In genomic region chr2:33683594-33683993, GRCm38 (mm10) we compare ENCODE assay signal across 22 mouse cellular contexts. TPM values are rescaled to one million over a fixed set of nuclear protein-coding genes. Genes with fewer than 3 reads are reported as not detected.
DNase-seq lines count a peak whose midpoint lies in the region; ATAC-seq and TF ChIP-seq lines count a peak whose summit lies in the region.
"Had no signal": no experiment of that assay in that cellular context is flagged by ENCODE, and none has a peak within 500 bp of the region (broad histone marks: within the 10 kb centered on the region; RNA-seq: fewer than 3 reads in every experiment).

No protein-coding gene starts in this region.

- no peak for DNase-seq in forebrain, embryonic 10.5 days (ENCODE audit: extremely low spot score, low spot score)
- no peak for DNase-seq in forebrain, postnatal 0 days
- DNase-seq in midbrain, embryonic 11.5 days (ENCODE audit: low spot score, missing footprints): no peak
- DNase-seq in midbrain, postnatal 0 days (ENCODE audit: low spot score): no peak
- DNase-seq in right cerebral cortex, postnatal 10 days (ENCODE audit: low spot score in 2 of 2): no peak
- no peak for DNase-seq in layer of hippocampus, postnatal 14 days (ENCODE audit: low spot score in 2 of 2)
- no peak for DNase-seq in thymus, adult 2 months
- DNase-seq: cerebellum, adult 2 months; gastrocnemius, postnatal 25 days; heart, adult 18-20 months; kidney, postnatal 25 days; layer of hippocampus, postnatal 36 days; lung, embryonic 14.5 days had no signal

- no peaks in the 10 kb centered on the region for H3K36me3 ChIP-seq in forebrain, embryonic 10.5 days (replicated peaks)
- no peaks in the 10 kb centered on the region for H3K36me3 ChIP-seq in forebrain, postnatal 0 days (ENCODE audit: insufficient read depth)
- H3K36me3 ChIP-seq in midbrain, embryonic 11.5 days (ENCODE audit: control insufficient read depth, insufficient read depth, low read length): no peaks in the 10 kb centered on the region
- no peaks in the 10 kb centered on the region for H3K36me3 ChIP-seq in midbrain, postnatal 0 days (ENCODE audit: insufficient read depth, low read length)
- no peaks in the 10 kb centered on the region for H3K36me3 ChIP-seq in limb, embryonic 12.5 days
- H3K36me3 ChIP-seq in thymus, adult 2 months (ENCODE audit: control insufficient read depth, insufficient read depth, low read length): no peaks in the 10 kb centered on the region
- H3K36me3 ChIP-seq: limb, embryonic 15.5 days had no signal

- peaks cover 83% of the 10 kb centered on the region for H3K27me3 ChIP-seq in forebrain, embryonic 10.5 days (ENCODE audit: poor library complexity, severe bottlenecking)
- no peaks in the 10 kb centered on the region for H3K27me3 ChIP-seq in forebrain, postnatal 0 days (ENCODE audit: insufficient read depth, low read length)
- no peaks in the 10 kb centered on the region; the same call in 1 of the 2 replicates for H3K27me3 ChIP-seq in midbrain, embryonic 11.5 days (ENCODE audit: control insufficient read depth, insufficient read depth, low read length)
- no peaks in the 10 kb centered on the region for H3K27me3 ChIP-seq in midbrain, postnatal 0 days (ENCODE audit: insufficient read depth, low read length)
- H3K27me3 ChIP-seq in limb, embryonic 12.5 days: peaks cover 11% of the 10 kb centered on the region; the same call in 1 of the 2 replicates
- no peaks in the 10 kb centered on the region; the same call in 1 of the 2 replicates for H3K27me3 ChIP-seq in thymus, adult 2 months (ENCODE audit: control insufficient read depth, insufficient read depth, low read length)

- no peak for TF ChIP-seq CTCF in forebrain, postnatal 0 days (IDR thresholded peaks at IDR 0.05; ENCODE audit: low read depth)
- TF ChIP-seq CTCF in midbrain, postnatal 0 days (IDR thresholded peaks at IDR 0.05): no peak
- no peak for TF ChIP-seq CTCF in thymus, adult 2 months (IDR thresholded peaks at IDR 0.05; ENCODE audit: borderline replicate concordance, control insufficient read depth, extremely low read depth, insufficient read depth, low read length, poor library complexity)

- no peak; the same call in 1 of the 2 replicates for ATAC-seq in forebrain, postnatal 0 days
- ATAC-seq in midbrain, embryonic 11.5 days (ENCODE audit: low FRiP score): peak; percentile 40; the same call in 1 of the 2 replicates
- no peak for ATAC-seq in midbrain, postnatal 0 days (ENCODE audit: low FRiP score)
- no peak for ATAC-seq in limb, embryonic 12.5 days (ENCODE audit: insufficient number of reproducible peaks, insufficient read depth, low FRiP score, low TSS enrichment, low read depth)
- ATAC-seq: activated CD4-positive, CD25-positive, alpha-beta regulatory T cell, adult 4 months; intestine, postnatal 0 days had no signal

- no peak overlapping the region for H3K9ac ChIP-seq in forebrain, postnatal 0 days
- H3K9ac ChIP-seq in midbrain, embryonic 11.5 days (ENCODE audit: low read length): peak overlapping the region; percentile 38
- H3K9ac ChIP-seq in midbrain, postnatal 0 days (replicated peaks; ENCODE audit: low read length, poor library complexity, severe bottlenecking): no peak overlapping the region
- H3K9ac ChIP-seq in limb, embryonic 12.5 days (replicated peaks): peak overlapping the region; percentile 24; the same call in 1 of the 2 replicates
- H3K9ac ChIP-seq: limb, embryonic 15.5 days; liver, embryonic 14.5 days; lung, embryonic 14.5 days had no signal

- peak overlapping the region; percentile 58 for H3K27ac ChIP-seq in forebrain, embryonic 10.5 days
- no peak overlapping the region for H3K27ac ChIP-seq in forebrain, postnatal 0 days (ENCODE audit: low read depth, low read length)
- H3K27ac ChIP-seq in midbrain, embryonic 11.5 days (ENCODE audit: low read depth, low read length): no peak overlapping the region
- no peak overlapping the region for H3K27ac ChIP-seq in midbrain, postnatal 0 days (ENCODE audit: low read depth, low read length)
- no peak overlapping the region for H3K27ac ChIP-seq in limb, embryonic 12.5 days
- H3K27ac ChIP-seq in thymus, adult 2 months (ENCODE audit: control insufficient read depth, insufficient read depth, low read length): no peak overlapping the region
- H3K27ac ChIP-seq: layer of hippocampus, adult 2 months; limb, embryonic 15.5 days; liver, embryonic 14.5 days had no signal

- peaks cover 16% of the 10 kb centered on the region for H3K4me1 ChIP-seq in forebrain, embryonic 10.5 days
- no peaks in the 10 kb centered on the region for H3K4me1 ChIP-seq in forebrain, postnatal 0 days (ENCODE audit: insufficient read depth)
- peaks cover 8% of the 10 kb centered on the region; the same call in 1 of the 2 replicates for H3K4me1 ChIP-seq in midbrain, embryonic 11.5 days (ENCODE audit: control insufficient read depth, insufficient read depth, low read length)
- no peaks in the 10 kb centered on the region for H3K4me1 ChIP-seq in midbrain, postnatal 0 days (ENCODE audit: insufficient read depth, low read length)
- peaks cover 19% of the 10 kb centered on the region for H3K4me1 ChIP-seq in limb, embryonic 12.5 days (replicated peaks)
- peaks cover 6% of the 10 kb centered on the region for H3K4me1 ChIP-seq in thymus, adult 2 months (replicated peaks; ENCODE audit: control insufficient read depth, insufficient read depth, low read length)
- H3K4me1 ChIP-seq: limb, embryonic 15.5 days had no signal

- H3K9me3 ChIP-seq in forebrain, embryonic 10.5 days: peaks cover 5% of the 10 kb centered on the region
- 0 out of 2 replicates have a peak, but pooled peaks cover 4% of the 10 kb centered on the region for H3K9me3 ChIP-seq in forebrain, postnatal 0 days (ENCODE audit: low read length)
- H3K9me3 ChIP-seq in midbrain, embryonic 11.5 days (ENCODE audit: control insufficient read depth, low read length): no peaks in the 10 kb centered on the region
- H3K9me3 ChIP-seq in midbrain, postnatal 0 days (ENCODE audit: low read length): no peaks in the 10 kb centered on the region
- peaks cover 6% of the 10 kb centered on the region; the same call in 1 of the 2 replicates for H3K9me3 ChIP-seq in limb, embryonic 12.5 days

- H3K4me2 ChIP-seq in forebrain, postnatal 0 days (ENCODE audit: low read depth): no peak overlapping the region
- no peak overlapping the region for H3K4me2 ChIP-seq in midbrain, embryonic 11.5 days
- no peak overlapping the region for H3K4me2 ChIP-seq in midbrain, postnatal 0 days (ENCODE audit: low read depth, low read length, poor library complexity, severe bottlenecking)
- no peak overlapping the region for H3K4me2 ChIP-seq in limb, embryonic 12.5 days
- H3K4me2 ChIP-seq: limb, embryonic 15.5 days; lung, embryonic 14.5 days had no signal

- WGBS in forebrain, embryonic 10.5 days: 71% methylated on average over 4 of the region's 4 CpGs
- 47% methylated on average over 4 of the region's 4 CpGs for WGBS in forebrain, postnatal 0 days
- 58% methylated on average over 4 of the region's 4 CpGs for WGBS in midbrain, embryonic 11.5 days
- 54% methylated on average over 4 of the region's 4 CpGs for WGBS in midbrain, postnatal 0 days
- 52% methylated on average over 4 of the region's 4 CpGs for WGBS in limb, embryonic 12.5 days
- 89% methylated on average over 4 of the region's 4 CpGs for WGBS in thymus, adult 2 months

- no peak for TF ChIP-seq POLR2A in thymus, adult 2 months (IDR thresholded peaks at IDR 0.05; ENCODE audit: control insufficient read depth, extremely low read depth, insufficient read depth, low read length, poor library complexity)

- H3K4me3 ChIP-seq in forebrain, embryonic 10.5 days: no peak overlapping the region
- no peak overlapping the region for H3K4me3 ChIP-seq in forebrain, postnatal 0 days (ENCODE audit: low read depth, low read length)
- H3K4me3 ChIP-seq in midbrain, embryonic 11.5 days (ENCODE audit: low read depth, low read length): no peak overlapping the region
- no peak overlapping the region for H3K4me3 ChIP-seq in midbrain, postnatal 0 days (ENCODE audit: low read depth, low read length)
- no peak overlapping the region for H3K4me3 ChIP-seq in limb, embryonic 12.5 days (replicated peaks)
- H3K4me3 ChIP-seq in thymus, adult 2 months (ENCODE audit: control insufficient read depth, insufficient read depth, low read length): no peak overlapping the region
- H3K4me3 ChIP-seq: layer of hippocampus, adult 2 months; limb, embryonic 15.5 days had no signal

RNA-seq across cellular contexts. Expression of gene Lmx1b, which starts 43.3 kb away (rescaled TPM):
- polyA plus RNA-seq in forebrain, embryonic 10.5 days (2016; fragmentation: Nextera tagmentation; extraction: Ambion mirVana): 1.3 and 1.5 TPM in 2 replicates
- 0.54 and 2.0 TPM in 2 replicates for total RNA-seq in forebrain, postnatal 0 days (2014; rRNA removed)
- 0.05 and 0.24 TPM in 2 replicates for polyA plus RNA-seq in forebrain, postnatal 0 days (2015; fragmentation: Nextera tagmentation; extraction: Ambion mirVana)
- 2.0 and 2.2 TPM in 2 replicates for polyA plus RNA-seq in midbrain, embryonic 11.5 days (2014; fragmentation: Nextera tagmentation; extraction: Ambion mirVana)
- total RNA-seq in midbrain, postnatal 0 days (2014; rRNA removed): 7.0 and 8.4 TPM in 2 replicates
- polyA plus RNA-seq in midbrain, postnatal 0 days (2015; fragmentation: Nextera tagmentation; extraction: Ambion mirVana): 0.65 and 0.83 TPM in 2 replicates
- 8.6 and 9.9 TPM in 2 replicates for polyA plus RNA-seq in limb, embryonic 12.5 days (2016; fragmentation: Nextera tagmentation; extraction: Ambion mirVana)
- under 1 TPM; 0.17 to 0.28 TPM for total RNA-seq in layer of hippocampus, postnatal 14 days (2021)
- 0.04 and 0.10 TPM in 2 replicates for polyA plus RNA-seq in thymus, adult 2 months (2012; rRNA removed)
- total RNA-seq: megakaryocyte, adult 5-6 weeks had no signal
- polyA plus RNA-seq: activated CD4-positive, CD25-positive, alpha-beta regulatory T cell, adult 4 months; intestine, postnatal 0 days; stomach, embryonic 16.5 days; thymus, postnatal 0 days had no signal

Comparison
In these comparisons a context has a peak if more than half of its experiments do, and no peak if none do; other contexts are left out.
1. H3K9ac ChIP-seq: peak in midbrain, embryonic 11.5 days (single experiment) and limb, embryonic 12.5 days (single experiment); none in forebrain, postnatal 0 days (single experiment) and midbrain, postnatal 0 days (single experiment).